Mouse (Mus musculus): ENCODE data around the gene Pax9.

Gene Pax9

GRCm38 (mm10) chr12:56697011-56697740 is 5.6 kb downstream of the Pax9 start:
- peak; percentile 58 for DNase-seq (ENCODE audit: low read depth, low spot score)

DNA sequence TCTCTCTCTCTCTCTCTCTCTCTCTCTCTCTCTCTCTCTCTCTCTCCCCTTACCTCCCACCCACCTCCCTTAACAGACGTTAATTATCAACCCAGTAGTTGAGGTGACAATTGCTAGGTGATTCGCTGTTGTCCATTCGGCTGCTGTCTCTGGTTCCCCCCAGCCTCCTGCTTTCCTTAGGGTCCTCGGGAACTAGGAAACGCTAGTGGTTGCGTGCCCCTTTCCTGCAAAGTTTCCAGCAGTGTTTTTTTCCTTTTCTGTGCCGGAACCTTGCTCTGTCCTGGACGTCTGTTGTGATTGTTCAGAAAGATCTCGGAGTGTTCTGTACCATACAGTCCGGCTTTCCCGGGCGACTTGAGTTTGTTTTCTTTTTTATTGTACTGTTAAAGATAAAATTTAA is 6.2 kb downstream of the Pax9 start:
- no peak for DNase-seq (ENCODE audit: low read depth, low spot score)

DNA sequence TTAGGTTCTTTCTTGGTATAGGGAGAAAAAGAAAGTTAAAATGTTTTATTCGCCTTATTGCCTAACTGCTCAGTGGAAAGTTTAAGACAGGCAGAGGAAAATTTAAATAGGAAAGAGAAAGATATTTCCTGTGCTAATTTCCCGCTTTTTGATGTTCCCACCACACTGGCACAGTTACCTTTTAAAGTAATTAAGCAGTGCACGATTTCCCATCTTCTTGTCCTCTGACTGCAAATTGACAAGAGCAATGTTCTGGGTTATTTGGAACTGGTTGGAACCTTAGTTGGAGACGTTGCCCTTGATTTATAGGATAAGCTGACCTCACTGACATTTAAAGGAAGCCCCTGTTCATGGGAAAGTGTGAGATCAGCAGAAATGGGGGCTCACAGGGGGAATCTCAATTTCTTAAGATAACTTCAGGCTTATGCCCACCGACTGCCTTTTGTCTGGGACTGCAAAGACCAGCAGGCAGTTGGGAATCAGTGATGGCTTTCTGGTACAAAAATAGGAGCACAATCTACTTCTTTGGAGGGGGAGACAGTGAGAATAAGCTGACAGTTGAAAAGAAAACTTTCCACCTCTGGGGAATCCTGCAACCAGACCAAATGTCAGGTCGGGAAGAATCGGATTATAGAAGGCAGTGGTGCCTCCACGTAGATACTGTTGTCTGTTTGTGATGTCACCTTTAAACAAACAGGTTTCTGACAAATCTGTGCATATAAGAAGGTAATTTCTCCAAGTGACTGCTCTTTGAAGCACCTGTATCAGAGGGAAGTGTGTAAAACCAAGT is 6.8 kb downstream of the Pax9 start:
- DNase-seq (ENCODE audit: low read depth, low spot score) = no peak

- no peak for DNase-seq (ENCODE audit: low read depth, low spot score)
Observed at GRCm38 (mm10) chr12:56699351-56699750, 7.8 kb downstream of the Pax9 start.

DNA sequence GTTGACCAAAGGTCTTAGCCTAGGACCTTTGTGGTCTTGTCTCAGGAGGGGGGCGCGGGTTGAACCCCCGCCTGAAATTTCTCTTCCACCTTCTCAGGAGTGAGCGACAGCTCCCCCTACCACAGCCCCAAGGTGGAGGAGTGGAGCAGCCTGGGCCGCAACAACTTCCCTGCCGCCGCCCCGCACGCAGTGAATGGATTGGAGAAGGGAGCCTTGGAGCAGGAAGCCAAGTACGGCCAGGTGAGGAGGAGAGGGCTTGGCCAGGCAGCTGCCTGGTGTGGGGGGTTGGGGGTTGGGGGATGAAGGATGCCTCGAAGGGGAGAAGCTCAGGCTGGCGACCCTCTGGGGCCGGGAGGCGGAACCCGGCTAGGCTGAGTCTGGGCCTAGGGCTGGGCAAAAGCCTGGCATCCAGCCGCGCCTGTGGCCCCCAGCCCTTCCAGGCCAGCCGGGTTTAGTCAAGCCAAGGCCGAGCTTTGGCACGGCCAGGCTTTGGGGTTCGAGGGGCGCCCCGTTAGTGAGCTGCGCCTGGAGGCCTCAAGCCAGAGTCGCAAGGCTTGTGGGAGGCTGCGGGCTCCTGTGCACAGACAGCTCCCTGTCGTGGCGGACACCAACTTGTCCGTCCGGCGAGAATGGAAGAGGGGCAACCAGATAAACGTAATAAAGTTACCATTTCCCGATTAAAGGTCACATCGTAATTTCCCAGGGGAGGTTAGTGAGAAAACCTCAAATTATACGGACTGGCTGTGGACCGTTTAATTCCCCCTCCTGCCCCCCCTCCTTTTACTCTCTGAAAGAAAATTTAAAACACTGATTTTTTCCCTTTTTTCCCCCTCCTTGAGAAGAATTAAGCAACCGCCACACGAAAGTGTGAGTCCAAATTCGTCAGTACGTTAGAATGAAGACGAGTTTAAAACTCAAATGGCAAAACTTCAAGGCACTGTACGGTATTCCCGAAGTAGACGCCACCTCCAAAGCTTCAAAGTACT is 8.6 kb downstream of the Pax9 start:
- DNase-seq (ENCODE audit: low read depth, low spot score) = no peak

GRCm38 (mm10) chr12:56701004-56701403 is 9.4 kb downstream of the Pax9 start:
- DNase-seq (ENCODE audit: low read depth, low spot score) = no peak

GRCm38 (mm10) chr12:56717971-56718706 is 26.6 kb downstream of the Pax9 start:
- peak; percentile 27 for DNase-seq (ENCODE audit: low read depth, low spot score)

DNA sequence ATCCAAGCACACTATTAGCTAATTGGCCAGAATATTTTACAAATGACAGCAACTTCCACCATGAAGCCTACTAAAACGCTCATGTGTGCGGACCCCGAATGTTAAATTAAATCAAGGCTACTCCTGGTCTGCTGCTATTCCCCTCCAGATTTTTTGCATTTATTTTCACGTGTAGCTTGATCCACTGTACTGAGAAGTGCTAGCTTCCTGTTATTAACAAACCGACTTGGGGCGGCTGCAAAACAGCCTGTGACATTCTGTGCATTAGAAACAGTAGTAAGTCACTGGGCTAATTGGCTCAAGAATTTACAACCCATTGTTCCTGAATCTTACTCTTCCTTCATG is 27.1 kb downstream of the Pax9 start:
- DNase-seq (ENCODE audit: low read depth, low spot score) = no peak

- no peak for DNase-seq (ENCODE audit: low read depth, low spot score)
Observed at GRCm38 (mm10) chr12:56727631-56728030, 36.1 kb downstream of the Pax9 start.

DNA sequence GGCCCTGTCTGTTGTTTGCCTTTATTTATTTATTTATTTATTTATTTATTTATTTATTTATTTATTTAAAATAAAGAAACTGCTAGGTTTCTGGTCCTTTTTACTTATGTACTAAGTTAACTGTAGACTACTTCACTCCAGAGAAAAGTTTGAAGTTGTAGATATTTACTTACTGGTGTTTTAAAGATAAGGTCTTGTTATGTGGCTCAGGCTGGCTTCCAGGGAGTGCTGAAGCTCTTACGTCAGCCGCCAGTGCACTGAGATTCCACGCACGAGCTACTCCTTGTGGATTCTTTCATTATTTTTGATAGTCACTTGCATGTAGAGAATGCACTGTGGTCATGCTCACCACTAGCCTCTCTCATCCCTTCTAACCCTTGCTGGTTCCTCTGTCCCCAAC is 45.5 kb downstream of the Pax9 start:
- DNase-seq (ENCODE audit: low read depth, low spot score) = no peak
